Mouse (Mus musculus) kidney, embryonic 15.5 days (tissue): ENCODE data around the gene Pcgf2. TPM values are rescaled to one million over a fixed set of nuclear protein-coding genes. Genes with fewer than 3 reads are reported as not detected.
"Not testable (repeated sequence)": the region's sequence is repeated elsewhere in the genome, so short reads cannot be mapped to it uniquely, and the experiment has no call there.

Experiments
- ATAC-seq: fragments of 200-750 bp; cut with Nextera tagmentation; replicated peaks from 2 replicates; pipeline ENCODE4 v1.8.0; 2017; ENCODE audit warnings: moderate TSS enrichment; ENCODE audit not compliant: low FRiP score
- H3K27ac ChIP-seq: fragments of 300-500 bp; sonication (generic); 2 replicates; pipeline ENCODE4 v1.5.1; 2015; ENCODE audit warnings: mild to moderate bottlenecking, inconsistent platforms
- H3K27me3 ChIP-seq: fragments of 300-500 bp; sonication (generic); 2 replicates; pipeline ENCODE4 v1.6.1; 2015; ENCODE audit warnings: inconsistent platforms
- H3K36me3 ChIP-seq: fragments of 300-500 bp; sonication (generic); 2 replicates; pipeline ENCODE4 v1.6.1; 2015; ENCODE audit warnings: inconsistent platforms
- H3K4me1 ChIP-seq: fragments of 300-500 bp; sonication (generic); 2 replicates; pipeline ENCODE4 v1.6.1; 2015; ENCODE audit warnings: inconsistent platforms
- H3K4me2 ChIP-seq: fragments of 300-500 bp; sonication (generic); 2 replicates; pipeline ENCODE4 v1.6.1; 2015; ENCODE audit warnings: moderate library complexity, mild to moderate bottlenecking, inconsistent platforms
- H3K4me3 ChIP-seq: fragments of 300-500 bp; sonication (generic); replicated peaks from 2 replicates; pipeline ENCODE4 v1.5.1; 2015; ENCODE audit warnings: mild to moderate bottlenecking, inconsistent platforms
- H3K9ac ChIP-seq: fragments of 300-500 bp; sonication (generic); 2 replicates; pipeline ENCODE4 v1.6.1; 2015; ENCODE audit warnings: mild to moderate bottlenecking, inconsistent platforms
- H3K9me3 ChIP-seq: fragments of 300-500 bp; sonication (generic); replicated peaks from 2 replicates; pipeline ENCODE4 v1.6.1; 2016; ENCODE audit warnings: inconsistent platforms
- WGBS: fragments of 180-500 bp; shearing (Covaris S2); methylation state at CpG from one replicate; pipeline ENCODE4 v1.1.7; 2015; ENCODE audit warnings: mixed read lengths; 5-methylcytosine and 5-hydroxymethylcytosine counted together
- microRNA-seq: library from miRNA; unstranded; fragments of <30 nt; microRNA quantifications from one replicate; pipeline ENCODE4, GENCODE M21; 2016
- polyA plus RNA-seq: library from polyadenylated mRNA; unstranded; fragments of >200 nt; fragmentation: Nextera tagmentation; extraction: Ambion mirVana; gene quantifications from 2 replicates; pipeline ENCODE4 v1.2.1, GENCODE M21; 2015

Gene Pcgf2
- polyA plus RNA-seq, 1 experiment from 2014 or later: 16.6 TPM

DNA sequence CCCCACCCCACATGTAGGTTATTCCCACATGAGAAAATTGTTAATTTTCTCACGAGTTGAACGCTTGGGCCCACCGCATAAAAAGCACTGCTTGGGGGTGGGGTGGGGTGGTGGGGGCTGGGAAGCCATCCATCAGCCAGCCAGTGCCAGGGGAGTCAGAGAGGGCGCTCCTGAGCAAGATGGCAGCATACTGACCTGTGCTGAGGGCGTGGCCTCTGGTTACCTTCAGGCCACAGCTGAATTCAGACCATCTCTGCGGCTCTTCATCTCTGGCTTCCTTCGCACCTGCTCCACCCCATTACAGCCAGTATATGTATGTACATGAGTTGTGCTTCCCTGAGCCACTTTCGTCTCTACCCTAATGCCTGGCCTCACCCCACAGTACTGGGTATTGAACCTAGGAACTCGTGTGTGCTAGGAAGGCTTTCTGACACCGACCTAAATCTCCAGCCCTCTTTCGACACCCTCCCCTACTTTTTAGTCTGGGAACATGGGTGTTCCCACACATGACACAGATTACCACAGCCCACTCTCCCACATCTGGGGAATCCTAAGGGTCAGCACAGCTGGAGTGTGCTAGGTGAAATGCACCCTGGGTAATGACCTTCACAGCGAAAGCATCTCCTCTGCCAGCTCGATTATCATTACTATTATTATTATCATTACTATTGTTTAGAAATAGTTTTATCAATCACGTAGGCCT lies 43.9 kb downstream of the Pcgf2 start:
- no peak for ATAC-seq
- peaks cover 31% of the 10 kb centered on the region for H3K4me1 ChIP-seq
- H3K9me3 ChIP-seq: no peaks in the 10 kb centered on the region
- H3K9ac ChIP-seq: no peak overlapping the region
- H3K27ac ChIP-seq: no peak overlapping the region
- no peak overlapping the region for H3K4me3 ChIP-seq
- H3K4me2 ChIP-seq: no peak overlapping the region
- H3K27me3 ChIP-seq: no peaks in the 10 kb centered on the region
- H3K36me3 ChIP-seq: no peaks in the 10 kb centered on the region
- whole genome bisulfite sequencing: 75% methylated on average over 14 of the region's 14 CpGs

DNA sequence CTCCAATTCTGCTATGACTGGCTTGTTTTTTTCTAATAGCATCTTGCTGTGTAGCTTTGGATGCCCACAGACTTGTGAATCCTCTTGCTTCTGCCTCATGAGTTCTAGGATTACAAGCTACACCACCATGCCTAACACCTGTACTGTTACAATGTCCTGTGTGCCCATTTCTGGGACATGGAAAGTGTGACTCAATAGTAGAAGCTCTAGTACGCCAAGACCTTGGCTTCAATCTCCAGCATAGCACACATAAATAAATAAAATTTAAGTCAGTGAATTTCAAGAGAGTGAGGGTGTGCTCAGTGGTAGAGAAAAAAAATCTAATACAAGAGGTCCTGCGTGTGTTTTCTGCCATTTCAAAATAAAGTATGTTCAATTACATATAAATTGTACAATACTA lies 46.1 kb downstream of the Pcgf2 start:
- no peaks in the 10 kb centered on the region for H3K27me3 ChIP-seq
- no peak overlapping the region for H3K9ac ChIP-seq
- H3K36me3 ChIP-seq: no peaks in the 10 kb centered on the region
- H3K27ac ChIP-seq: no peak overlapping the region
- peaks cover 15% of the 10 kb centered on the region for H3K4me1 ChIP-seq
- no peak overlapping the region for H3K4me3 ChIP-seq
- 88% methylated on average over 2 of the region's 2 CpGs for WGBS
- no peak overlapping the region for H3K4me2 ChIP-seq
- H3K9me3 ChIP-seq: no peaks in the 10 kb centered on the region
- ATAC-seq: no peak

DNA sequence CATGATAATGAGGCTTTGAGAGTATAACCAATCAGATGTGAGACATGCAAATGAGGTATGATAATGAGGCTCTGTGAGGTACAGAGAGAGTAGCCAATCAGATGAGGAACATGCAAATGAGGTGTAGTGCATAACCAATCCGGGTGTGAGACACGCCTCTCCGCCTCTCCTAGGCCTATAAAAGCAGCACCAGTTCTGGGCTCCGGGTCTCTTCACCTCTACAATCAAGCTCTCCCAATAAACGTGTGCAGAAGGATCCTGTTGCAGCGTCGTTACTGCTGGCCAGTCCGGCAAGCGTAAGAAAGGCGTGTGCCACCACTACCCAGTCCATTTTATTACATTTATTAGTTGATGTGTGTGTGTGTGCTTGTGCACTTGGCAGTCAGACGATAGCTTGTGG lies 46.9 kb downstream of the Pcgf2 start:
- H3K9ac ChIP-seq, H3K36me3 ChIP-seq, H3K4me3 ChIP-seq, H3K4me1 ChIP-seq, H3K4me2 ChIP-seq, H3K27ac ChIP-seq, ATAC-seq, H3K27me3 ChIP-seq, H3K9me3 ChIP-seq: not testable (repeated sequence)
- 91% methylated on average over 11 of the region's 11 CpGs for WGBS

DNA sequence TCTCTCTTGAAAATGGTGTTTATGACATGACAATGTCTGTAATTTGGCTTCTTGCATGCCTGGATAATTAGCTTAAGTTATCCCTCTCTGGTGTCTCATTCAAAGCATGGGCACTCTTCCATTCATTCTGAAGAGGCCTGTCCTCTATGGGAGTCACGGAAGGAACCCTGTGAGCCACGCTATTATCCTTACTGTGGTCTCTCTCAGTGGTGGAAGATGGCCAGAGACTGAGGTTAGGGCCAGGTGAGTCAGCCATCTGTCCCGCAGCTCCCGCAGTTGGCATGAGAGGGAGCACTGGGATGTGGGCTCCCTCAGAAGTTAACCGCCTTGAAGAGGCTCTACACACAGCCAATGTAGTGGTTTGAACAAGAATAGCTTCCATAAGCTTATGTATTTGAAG lies 50.0 kb downstream of the Pcgf2 start:
- H3K9me3 ChIP-seq: no peaks in the 10 kb centered on the region
- H3K4me1 ChIP-seq: 0 out of 2 replicates have a peak, but pooled peaks cover 3% of the 10 kb centered on the region
- no peaks in the 10 kb centered on the region for H3K27me3 ChIP-seq
- no peaks in the 10 kb centered on the region for H3K36me3 ChIP-seq
- 57% methylated on average over 5 of the region's 5 CpGs for WGBS
- H3K9ac ChIP-seq: no peak overlapping the region
- no peak overlapping the region for H3K4me2 ChIP-seq
- no peak for ATAC-seq
- no peak overlapping the region for H3K27ac ChIP-seq
- H3K4me3 ChIP-seq: no peak overlapping the region

DNA sequence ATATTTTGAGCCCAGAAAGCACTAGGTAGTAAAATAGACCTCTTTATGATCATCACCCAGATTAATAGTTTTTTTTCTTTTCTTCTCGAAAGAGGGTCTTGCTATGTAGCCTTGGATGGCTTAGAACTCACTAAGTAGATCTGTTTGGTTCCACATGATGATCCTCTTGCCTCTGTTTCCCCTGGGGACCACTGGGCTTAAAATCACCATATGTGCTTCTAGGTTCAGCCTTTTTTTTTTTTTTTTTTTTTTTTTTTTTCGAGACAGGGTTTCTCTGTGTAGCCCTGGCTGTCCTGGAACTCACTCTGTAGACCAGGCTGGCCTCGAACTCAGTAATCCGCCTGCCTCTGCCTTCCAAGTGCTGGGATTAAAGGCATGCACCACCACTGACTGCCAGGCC lies 51.8 kb downstream of the Pcgf2 start:
- WGBS: 89% methylated on average over 4 of the region's 4 CpGs
- not testable (repeated sequence) for H3K4me2 ChIP-seq, H3K27ac ChIP-seq, H3K4me3 ChIP-seq, H3K36me3 ChIP-seq, H3K9ac ChIP-seq, H3K9me3 ChIP-seq, H3K4me1 ChIP-seq, ATAC-seq, H3K27me3 ChIP-seq

DNA sequence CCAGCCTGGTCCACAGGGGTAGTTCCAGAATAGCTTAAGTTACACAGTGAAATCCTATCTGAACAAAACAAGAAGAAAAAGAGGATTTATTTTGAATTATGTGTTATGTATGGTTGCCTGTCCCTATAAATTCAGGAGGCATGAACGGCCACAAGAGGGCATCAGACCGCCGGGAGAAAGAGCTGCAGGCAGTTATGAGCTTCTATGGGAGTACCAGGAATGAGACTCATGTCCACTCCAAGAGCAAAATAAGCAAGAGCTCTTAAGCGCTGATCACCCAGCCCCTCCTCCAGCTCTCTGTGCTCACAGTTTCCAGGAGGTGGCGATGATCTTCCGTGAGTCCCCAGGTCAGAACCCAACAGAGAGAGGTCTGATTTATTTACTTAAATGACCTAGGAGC lies 55.5 kb downstream of the Pcgf2 start:
- H3K9ac ChIP-seq: no peak overlapping the region
- H3K36me3 ChIP-seq: no peaks in the 10 kb centered on the region
- no peak overlapping the region for H3K27ac ChIP-seq
- 5% methylated on average over 6 of the region's 6 CpGs for WGBS
- H3K4me3 ChIP-seq: no peak overlapping the region
- no peaks in the 10 kb centered on the region for H3K27me3 ChIP-seq
- H3K4me1 ChIP-seq: no peaks in the 10 kb centered on the region
- H3K9me3 ChIP-seq: no peaks in the 10 kb centered on the region
- no peak overlapping the region for H3K4me2 ChIP-seq
- ATAC-seq: no peak

DNA sequence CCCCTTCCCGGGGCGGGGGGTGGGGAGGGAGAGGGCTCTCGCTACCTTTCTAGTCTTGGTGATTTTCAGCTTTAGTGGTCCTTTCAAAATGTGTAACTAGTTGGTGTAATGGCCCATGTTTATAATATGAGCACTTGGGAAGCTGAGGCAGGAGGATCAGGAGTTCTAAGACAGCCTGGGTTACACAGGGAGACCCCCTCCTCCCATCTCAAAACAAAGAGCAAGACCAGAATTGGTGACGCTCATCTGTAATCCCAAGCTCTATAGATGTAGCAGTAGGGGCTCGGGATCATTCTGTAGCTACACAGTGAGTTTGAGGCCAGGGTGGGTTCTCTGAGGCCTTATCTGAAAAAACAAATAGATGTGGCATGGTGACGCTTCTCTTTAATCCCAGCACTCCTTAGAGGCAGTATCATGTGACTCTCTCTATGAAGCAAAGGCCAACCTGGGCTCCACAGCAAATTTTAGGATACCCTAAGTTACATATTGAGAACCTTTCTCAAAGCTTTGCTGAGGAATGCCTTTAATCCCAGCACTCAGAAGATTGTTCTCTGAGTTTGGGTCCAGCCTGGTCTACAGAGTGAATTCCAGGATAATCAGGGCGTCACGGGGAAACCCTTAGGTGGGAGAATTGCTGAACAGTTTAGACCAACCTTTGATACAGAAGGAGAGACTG lies 56.8 kb downstream of the Pcgf2 start:
- 86% methylated on average over 8 of the region's 8 CpGs for WGBS
- H3K4me1 ChIP-seq: no peaks in the 10 kb centered on the region
- no peak overlapping the region for H3K4me2 ChIP-seq
- H3K4me3 ChIP-seq: no peak overlapping the region
- H3K9ac ChIP-seq: no peak overlapping the region
- no peaks in the 10 kb centered on the region for H3K9me3 ChIP-seq
- H3K27ac ChIP-seq: no peak overlapping the region
- H3K27me3 ChIP-seq: no peaks in the 10 kb centered on the region
- no peaks in the 10 kb centered on the region for H3K36me3 ChIP-seq
- ATAC-seq: no peak

DNA sequence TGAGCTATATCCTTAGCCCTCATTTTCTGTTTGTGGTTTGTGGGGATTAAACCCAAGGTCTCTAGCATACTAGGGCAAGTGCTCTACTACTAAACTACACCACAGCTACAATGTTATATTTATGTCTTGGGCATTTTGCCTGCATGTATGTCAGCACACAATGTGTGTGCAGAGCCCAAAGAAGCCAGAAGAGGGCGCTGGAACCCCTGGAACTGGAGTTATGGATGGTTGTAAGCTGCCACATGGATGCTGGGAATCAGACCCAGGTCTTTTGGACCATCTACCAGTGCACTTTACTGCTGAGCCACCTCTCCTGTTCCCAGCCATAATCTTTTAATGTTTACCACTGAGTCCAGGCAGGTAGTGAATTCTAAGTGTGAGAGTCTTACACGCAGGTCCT lies 57.6 kb downstream of the Pcgf2 start:
- no peak overlapping the region for H3K27ac ChIP-seq
- no peak for ATAC-seq
- WGBS: 50% methylated on average over 2 of the region's 2 CpGs

DNA sequence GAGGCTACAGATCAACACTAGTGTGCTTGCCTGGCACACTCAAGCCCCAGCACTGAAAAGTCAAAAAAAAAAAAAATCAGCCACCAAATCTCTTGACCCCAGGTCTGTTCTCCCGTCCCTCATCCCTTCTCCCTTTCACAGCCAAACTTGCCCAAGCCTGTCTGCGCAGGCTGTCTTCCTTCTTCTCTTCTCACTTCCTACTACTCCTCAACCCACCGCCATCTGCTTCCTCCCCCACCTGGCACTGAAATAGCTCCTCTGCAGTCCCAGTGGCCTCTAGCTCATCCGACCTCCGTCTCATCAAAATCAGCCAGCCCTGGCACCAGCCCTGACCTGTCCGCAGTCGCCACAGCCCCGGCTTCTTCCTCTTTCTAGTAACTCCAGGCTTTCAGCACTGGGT lies 58.6 kb downstream of the Pcgf2 start:
- no peak overlapping the region for H3K4me3 ChIP-seq
- WGBS: 43% methylated on average over 8 of the region's 8 CpGs
- H3K4me2 ChIP-seq: no peak overlapping the region
- H3K9me3 ChIP-seq: no peaks in the 10 kb centered on the region
- no peak overlapping the region for H3K9ac ChIP-seq
- H3K27me3 ChIP-seq: no peaks in the 10 kb centered on the region
- H3K4me1 ChIP-seq: no peaks in the 10 kb centered on the region
- H3K27ac ChIP-seq: no peak overlapping the region
- H3K36me3 ChIP-seq: no peaks in the 10 kb centered on the region
- ATAC-seq: no peak

More for the DNA sequence above, 57.6 kb downstream of the Pcgf2 start:
- Histone ChIP-seq H3K9ac (no peak overlapping the region), H3K4me2 (no peak overlapping the region), H3K9me3 (no peaks in the 10 kb centered on the region), H3K4me3 (no peak overlapping the region), H3K36me3 (no peaks in the 10 kb centered on the region), H3K4me1 (no peaks in the 10 kb centered on the region), H3K27me3 (no peaks in the 10 kb centered on the region)

Small RNAs within 50 kb of the gene (microRNA-seq; reads per million reads assigned to microRNA genes)
- gene Gm24158: not detected
- not detected for gene Mir6927
- not detected for gene Mir8102

Other genes with a start within 250 kb of the Pcgf2 start
- 0.49 and 0.84 TPM in 2 replicates for gene 4933428G20Rik, start 200.2 kb downstream of the Pcgf2 start, polyA plus RNA-seq
- gene Srcin1, start 124.3 kb downstream of the Pcgf2 start, polyA plus RNA-seq: 0.83 and 0.85 TPM in 2 replicates
- 4.3 and 5.1 TPM in 2 replicates for gene Epop, start 70.8 kb downstream of the Pcgf2 start, polyA plus RNA-seq
- gene Mllt6, start 37.1 kb downstream of the Pcgf2 start, polyA plus RNA-seq: 2.8 and 3.9 TPM in 2 replicates
- 41.2 and 42.7 TPM in 2 replicates for gene Cisd3, start 14.7 kb downstream of the Pcgf2 start, polyA plus RNA-seq
- 475 and 488 TPM in 2 replicates for gene Psmb3, start 2.9 kb upstream of the Pcgf2 start, polyA plus RNA-seq
- 1.8 and 1.9 TPM in 2 replicates for gene Pip4k2b, start 44.2 kb upstream of the Pcgf2 start, polyA plus RNA-seq
- gene Cwc25, start 66.1 kb upstream of the Pcgf2 start, polyA plus RNA-seq: 19.2 and 19.5 TPM in 2 replicates
- 0.62 and 0.67 TPM in 2 replicates for gene 1700001P01Rik, start 75.4 kb upstream of the Pcgf2 start, polyA plus RNA-seq
- gene Rpl23, start 81.9 kb upstream of the Pcgf2 start, polyA plus RNA-seq: 565 and 652 TPM in 2 replicates
- gene Lasp1, start 98.5 kb upstream of the Pcgf2 start, polyA plus RNA-seq: 104 and 108 TPM in 2 replicates
- gene B230217C12Rik, start 140.3 kb upstream of the Pcgf2 start, polyA plus RNA-seq: 7.4 and 7.5 TPM in 2 replicates
- 0.48 and 0.73 TPM in 2 replicates for gene Fbxo47, start 183.7 kb upstream of the Pcgf2 start, polyA plus RNA-seq